Mouse (Mus musculus): ENCODE results near the gene Sh2d4b.
A peak's percentile ranks its signal among the peaks of the same experiment; 100 is the strongest.

The Sh2d4b gene

DNA sequence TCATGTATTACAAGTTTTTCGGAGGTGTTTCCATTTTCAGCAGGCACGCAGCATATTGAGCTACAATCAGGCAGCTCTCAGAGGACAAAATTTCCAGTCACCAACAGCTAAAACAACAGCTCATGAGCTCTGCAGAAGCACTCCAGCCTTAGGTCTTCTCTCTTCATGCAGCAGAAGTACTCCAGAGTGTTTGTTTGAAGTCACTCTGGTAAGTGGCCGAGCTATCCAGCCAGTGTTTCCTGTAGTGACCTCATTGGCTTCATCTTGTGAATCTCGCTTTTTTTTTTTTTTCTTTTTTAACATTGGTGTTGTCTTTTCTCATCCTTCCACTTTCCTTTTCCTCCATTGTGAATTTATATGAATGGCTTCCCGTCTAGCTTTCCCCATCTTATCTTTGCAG, 40.1 kb downstream of the Sh2d4b start:
- no peak for DNase-seq (ENCODE audit: extremely low spot score, low spot score)

GRCm38 (mm10) chr14:40837397-40837796, 55.7 kb downstream of the Sh2d4b start:
- no peak for DNase-seq (ENCODE audit: extremely low spot score, low spot score)

- DNase-seq (ENCODE audit: extremely low spot score, low spot score), result no peak
Observed at GRCm38 (mm10) chr14:40830505-40830904, 62.6 kb downstream of the Sh2d4b start.

- DNase-seq (ENCODE audit: extremely low spot score, low spot score), result no peak
Observed at GRCm38 (mm10) chr14:40830094-40830493, 63.0 kb downstream of the Sh2d4b start.

GRCm38 (mm10) chr14:40818051-40818450, 75.0 kb downstream of the Sh2d4b start:
- no peak for DNase-seq (ENCODE audit: extremely low spot score, low spot score)

DNA sequence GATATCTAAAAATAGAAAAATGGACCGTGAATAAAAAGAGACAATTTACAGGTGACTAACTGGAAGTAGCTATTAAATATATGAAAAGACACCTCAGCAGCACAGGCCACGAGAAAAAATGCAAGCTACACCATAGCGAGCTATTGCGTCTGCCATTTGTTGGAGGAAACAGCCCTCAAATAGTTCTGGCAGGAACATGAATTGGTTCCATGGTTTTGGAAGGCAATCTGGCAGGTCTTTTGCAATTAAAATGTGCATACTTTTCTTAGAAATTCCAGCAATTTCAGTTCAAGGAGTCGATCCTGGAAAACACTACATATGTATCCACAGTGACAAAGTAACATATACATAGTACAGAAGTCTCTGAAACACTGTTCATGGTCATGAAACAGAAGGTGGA, 76.4 kb downstream of the Sh2d4b start:
- DNase-seq (ENCODE audit: extremely low spot score, low spot score), result no peak

GRCm38 (mm10) chr14:40791606-40792005, 101.5 kb downstream of the Sh2d4b start:
- DNase-seq (ENCODE audit: extremely low spot score, low spot score), result peak; percentile 56

- DNase-seq (ENCODE audit: extremely low spot score, low spot score), result peak; percentile 31
Observed at GRCm38 (mm10) chr14:40789110-40789509, 104.0 kb downstream of the Sh2d4b start.

DNA sequence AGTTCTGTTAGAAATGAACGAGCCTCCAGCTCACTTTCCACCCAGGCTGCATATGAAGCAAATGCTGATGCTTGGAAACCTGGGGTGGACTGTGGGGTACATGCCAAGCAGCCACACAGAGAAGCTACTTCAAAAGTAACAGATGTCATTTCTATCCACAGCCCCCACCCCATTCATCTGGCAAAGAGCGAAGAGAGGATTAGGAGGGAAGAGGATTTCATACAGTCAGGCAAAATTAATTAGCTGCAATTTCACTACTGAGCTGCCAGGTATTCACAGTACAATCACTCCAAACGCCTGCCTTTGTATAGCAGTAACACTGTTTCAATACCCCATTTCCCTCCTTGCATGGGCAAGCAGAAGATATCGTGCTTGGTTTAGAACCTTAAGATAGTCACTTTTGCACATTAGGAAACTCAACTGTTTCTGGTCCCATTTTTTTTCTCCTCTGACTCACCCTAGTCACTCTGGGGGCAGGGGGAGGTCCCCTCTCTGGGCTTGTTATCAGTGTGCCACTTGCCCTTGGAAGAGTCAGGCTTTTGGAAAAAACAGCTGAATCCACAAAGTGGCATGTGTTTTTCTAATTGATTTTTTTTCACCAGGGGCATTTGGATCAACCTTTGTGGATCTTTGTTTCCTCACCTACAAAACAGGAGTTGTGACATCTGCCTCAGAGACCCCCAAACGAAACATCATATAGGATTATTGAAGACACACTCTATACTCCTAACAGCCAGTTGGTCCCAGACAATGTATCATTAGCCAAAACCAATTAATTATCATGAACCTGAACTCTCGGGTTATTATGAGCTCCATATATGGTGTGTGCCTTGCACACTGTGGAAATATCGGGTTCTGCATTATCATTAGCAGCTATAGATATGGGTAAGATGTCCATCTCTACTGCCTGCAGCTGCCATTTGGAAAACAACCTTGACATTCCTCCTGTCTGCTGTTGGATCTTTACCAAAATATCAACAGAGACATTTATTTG, 123.7 kb downstream of the Sh2d4b start:
- no peak for DNase-seq (ENCODE audit: extremely low spot score, low spot score)
